Mouse (Mus musculus): ENCODE measurements around the gene Tmem222. TPM values are rescaled to one million over a fixed set of nuclear protein-coding genes. Genes with fewer than 3 reads are reported as not detected.

The Tmem222 gene
- total RNA-seq, 2 experiments from 2014 or later = 87.9 to 96.5 TPM

DNA sequence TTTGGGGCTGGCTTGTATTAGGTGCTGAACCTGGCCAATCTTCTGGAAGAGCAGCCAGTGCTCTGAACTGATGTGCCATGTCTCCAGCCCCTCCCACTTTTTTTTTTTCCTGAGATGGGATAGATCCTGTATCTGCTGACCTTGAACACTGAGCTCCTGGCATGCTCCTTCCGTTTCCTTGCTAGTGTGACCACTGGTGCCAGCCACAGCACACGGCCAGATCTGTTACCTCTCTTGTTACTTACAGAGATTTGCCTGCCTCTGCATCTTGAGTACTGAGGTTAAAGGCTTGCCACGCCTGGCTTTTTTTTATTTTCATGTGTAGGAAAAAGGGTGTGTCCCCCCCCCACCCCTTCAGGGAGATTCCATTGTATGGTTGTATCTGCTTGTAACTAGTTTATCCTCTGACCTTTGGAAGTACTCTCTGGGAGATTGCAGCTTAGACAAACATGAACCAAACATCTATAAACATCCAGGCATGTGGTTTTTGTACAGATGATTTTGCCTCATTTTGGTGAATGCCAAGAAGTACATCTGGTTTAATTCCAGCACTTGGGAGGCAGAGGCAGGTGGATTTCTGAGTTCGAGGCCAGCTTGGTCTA lies 9.0 kb upstream of the Tmem222 start:
- intact Hi-C loops (cut with DNase I) = no loop called here
- DNase-seq (ENCODE audit: low spot score in 2 of 2) = no peak

DNA sequence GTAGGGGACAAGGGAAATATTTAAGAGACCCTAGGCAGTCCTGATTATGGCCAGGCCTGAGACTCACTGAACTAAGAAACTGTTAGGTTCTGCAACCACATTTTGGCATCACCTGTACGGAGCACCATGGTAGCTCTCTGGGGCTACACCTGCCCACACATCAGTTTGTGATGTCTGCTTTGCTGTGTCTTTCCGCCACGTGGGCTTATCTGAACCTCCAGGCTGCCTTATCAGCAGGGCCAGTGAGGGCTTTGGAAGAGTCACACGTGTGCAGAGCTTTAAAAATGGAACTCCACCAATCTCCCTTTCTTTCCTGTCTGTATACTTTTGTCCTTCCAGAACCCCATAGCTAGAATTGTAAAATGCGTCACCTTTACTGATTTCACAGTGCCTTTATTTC lies 8.4 kb upstream of the Tmem222 start:
- DNase-seq (ENCODE audit: low spot score in 2 of 2) = no peak
- intact Hi-C loops (cut with DNase I) = no loop called here

DNA sequence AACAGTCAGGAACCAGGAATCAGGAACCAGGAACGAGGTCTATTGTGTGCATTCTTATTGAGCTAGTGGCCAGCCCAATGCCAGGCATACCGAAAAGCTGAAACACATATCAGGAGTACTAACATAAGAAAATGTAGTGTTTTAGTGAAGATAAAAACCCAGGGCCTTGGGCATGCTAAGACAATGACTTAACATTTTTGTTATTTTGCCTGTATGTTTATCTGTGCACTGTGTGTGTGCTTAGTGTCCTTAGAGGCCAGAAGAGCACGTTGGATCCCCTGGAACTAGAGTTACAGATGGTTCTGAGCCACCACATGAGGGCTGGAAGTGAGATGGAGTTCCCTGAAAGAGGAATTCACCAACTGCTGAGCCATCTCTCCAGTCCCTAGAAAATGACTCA lies 7.7 kb upstream of the Tmem222 start:
- intact Hi-C loops (cut with DNase I) = no loop called here
- no peak for DNase-seq (ENCODE audit: low spot score in 2 of 2)

DNA sequence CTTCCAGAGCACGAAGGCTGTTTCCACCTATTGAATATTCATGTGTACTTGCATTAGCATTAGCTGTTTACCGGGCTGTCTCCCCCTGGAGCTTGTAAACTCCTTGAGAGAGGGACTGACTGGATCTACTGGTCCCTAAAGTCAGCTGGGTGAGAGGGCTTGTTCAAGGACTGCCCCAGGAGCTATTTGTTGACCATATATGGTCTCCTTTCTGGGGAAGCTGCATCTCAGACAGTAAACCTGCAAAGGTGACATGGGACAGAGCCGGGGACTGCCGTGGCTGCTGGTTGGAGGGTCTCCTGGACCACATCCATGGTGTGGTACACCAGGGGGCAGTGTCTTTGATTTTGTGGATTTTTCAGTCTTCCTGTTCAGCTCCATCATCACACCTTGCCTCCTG lies 5.1 kb upstream of the Tmem222 start:
- intact Hi-C loops (cut with DNase I) = no loop called here
- DNase-seq (ENCODE audit: low spot score in 2 of 2) = no peak

DNA sequence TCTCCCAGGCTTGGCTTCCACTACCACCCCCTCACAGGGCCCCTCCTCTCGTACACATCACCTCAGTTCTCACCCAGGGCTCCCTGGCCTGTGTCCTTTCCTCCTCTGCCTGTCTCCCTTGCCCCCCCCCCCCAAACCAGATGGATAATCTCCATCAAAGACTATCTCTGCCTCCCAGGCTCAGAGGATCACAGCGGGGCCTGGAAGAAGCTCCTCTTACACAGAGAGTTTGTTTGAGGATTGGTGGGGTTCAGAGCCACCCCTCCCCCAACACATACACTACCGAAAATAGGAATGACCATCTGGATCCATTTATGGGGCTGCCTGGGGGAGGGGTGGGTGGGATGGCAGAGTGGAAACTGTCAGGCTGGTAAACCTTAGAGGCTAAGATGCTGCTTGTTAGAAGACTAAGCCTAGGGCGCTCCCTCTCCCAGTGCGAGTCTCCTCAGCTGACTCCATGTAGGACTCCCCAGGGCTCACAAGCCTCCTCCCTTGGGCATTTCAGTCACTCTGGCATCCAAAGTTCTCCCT lies 4.4 kb upstream of the Tmem222 start:
- no peak for DNase-seq (ENCODE audit: low spot score in 2 of 2)
- intact Hi-C loops (cut with DNase I) = no loop called here

DNA sequence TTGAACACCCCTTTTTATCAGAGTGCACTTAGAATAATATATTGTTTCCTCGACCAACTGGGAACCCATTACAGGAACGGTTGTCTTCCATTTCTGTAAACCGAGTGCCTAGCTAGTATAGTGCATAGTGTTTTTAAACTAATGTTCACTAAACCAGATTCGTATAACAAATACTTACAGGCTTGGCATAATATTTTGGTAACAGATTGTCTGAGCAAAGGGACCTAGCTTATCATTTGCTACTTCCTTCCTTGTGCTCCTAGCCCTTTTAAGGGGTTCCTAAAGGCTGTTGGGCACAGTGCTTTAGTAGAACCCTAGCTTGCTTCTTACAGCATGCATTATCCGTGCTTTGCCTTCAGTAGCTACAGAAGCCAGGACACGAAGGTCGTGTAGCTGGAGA lies 3.9 kb upstream of the Tmem222 start:
- intact Hi-C loops (cut with DNase I) = no loop called here
- DNase-seq (ENCODE audit: low spot score in 2 of 2) = no peak

DNA sequence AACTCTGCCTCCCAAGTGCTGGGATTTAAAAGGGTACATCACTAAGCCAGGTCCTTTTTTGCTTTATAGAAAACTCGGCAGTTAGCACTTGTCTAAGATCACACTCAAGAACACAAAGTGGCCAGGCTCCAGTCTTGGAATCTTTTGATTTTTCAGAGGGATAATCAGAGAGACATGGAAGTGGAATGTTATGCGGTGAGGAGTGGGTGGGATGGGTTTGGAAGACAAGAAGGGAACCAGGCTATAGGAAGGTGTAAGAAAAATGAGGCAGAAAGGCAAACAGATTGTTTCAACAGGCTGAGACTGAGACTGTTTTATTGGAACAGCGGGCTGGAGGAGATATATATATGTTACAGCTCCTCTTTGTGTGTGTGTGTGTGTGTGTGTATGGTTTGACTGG lies 890 bp upstream of the Tmem222 start:
- intact Hi-C loops (cut with DNase I) = no loop called here
- no peak for DNase-seq (ENCODE audit: low spot score in 2 of 2)

DNA sequence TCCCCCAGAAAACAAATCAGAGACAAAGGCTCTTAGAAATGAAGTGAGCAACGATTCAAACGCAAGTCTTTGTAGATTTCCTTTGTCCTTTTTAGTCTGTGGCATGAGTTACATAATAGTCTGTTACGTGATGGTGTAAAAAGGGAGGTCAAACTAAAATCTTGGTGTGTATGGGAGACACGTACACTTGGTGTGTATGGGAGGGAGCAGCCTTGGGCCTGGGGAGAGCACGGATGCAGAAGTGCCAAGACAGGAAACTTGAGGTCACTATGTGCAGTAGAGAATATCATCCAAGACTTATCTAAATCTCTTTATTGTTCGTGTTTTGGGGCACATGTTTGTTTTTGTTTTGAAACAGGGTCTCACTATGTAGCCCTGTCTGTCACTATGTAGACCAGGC lies 475 bp upstream of the Tmem222 start:
- intact Hi-C loops (cut with DNase I) = no loop called here
- DNase-seq (ENCODE audit: low spot score in 2 of 2) = no peak

DNA sequence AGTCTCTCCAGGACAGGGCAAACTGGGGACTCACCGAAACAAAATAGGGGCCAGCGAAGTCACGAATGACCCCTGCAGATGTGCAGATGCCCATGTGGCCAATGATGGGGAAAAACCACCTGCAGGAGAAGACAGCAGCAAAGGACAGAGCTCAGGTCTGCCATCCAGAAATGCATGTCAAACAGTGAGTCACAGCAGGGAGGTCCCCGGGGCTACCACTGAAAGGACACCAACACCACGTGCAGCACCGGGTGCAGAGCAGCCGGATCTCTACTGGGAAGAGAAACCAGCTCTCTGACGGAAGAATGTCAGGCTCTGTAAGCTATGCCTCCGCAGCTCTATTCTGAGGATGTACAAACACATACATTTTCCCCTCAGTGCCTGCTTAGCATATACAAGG lies 6.7 kb downstream of the Tmem222 start:
- DNase-seq (ENCODE audit: low spot score in 2 of 2) = no peak
- intact Hi-C loops (cut with DNase I) = no loop called here

DNA sequence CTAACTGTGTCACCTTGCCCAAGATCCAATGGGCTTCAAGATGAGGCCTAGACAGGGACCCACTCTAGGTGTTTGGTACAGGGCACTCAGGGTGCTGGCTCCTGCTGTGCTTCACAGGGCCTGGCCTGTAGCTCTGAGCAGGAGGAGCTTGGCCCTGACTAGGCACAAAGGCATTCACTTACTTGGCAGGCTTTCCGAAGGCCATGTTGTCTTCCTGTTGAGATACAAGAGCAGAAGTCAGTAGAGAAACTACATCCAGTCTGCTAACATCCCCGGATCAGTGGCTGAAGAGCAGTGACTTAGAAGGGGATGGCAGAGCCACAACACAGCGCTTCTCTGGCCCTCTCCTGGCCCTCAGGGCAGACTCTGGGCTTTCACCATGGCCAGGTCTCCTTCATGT lies 8.0 kb downstream of the Tmem222 start:
- intact Hi-C loops (cut with DNase I) = no loop called here

DNA sequence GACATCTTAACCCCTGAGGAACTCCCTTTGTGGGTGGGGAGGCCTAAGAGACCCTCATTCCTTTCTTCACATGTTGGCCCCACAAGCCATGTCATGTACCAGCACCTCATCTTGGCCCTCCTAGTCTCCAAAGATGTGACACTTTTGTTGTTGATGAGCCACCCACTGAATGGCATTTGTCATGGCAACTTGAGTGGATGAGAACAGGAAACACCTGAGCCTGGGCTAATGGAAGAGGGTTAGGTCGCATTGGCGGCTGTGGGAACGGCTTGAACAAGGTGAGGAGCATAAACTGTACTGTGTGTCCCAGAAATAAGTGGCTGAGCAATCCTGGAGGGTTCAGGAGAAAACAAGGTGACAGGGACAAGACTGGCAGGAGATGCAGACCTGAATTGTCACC lies 8.7 kb downstream of the Tmem222 start:
- DNase-seq (ENCODE audit: low spot score in 2 of 2) = no peak
- intact Hi-C loops (cut with DNase I) = no loop called here

More for the DNA sequence above, 8.0 kb downstream of the Tmem222 start:
- DNase-seq (ENCODE audit: low spot score in 2 of 2) = no peak

DNA sequence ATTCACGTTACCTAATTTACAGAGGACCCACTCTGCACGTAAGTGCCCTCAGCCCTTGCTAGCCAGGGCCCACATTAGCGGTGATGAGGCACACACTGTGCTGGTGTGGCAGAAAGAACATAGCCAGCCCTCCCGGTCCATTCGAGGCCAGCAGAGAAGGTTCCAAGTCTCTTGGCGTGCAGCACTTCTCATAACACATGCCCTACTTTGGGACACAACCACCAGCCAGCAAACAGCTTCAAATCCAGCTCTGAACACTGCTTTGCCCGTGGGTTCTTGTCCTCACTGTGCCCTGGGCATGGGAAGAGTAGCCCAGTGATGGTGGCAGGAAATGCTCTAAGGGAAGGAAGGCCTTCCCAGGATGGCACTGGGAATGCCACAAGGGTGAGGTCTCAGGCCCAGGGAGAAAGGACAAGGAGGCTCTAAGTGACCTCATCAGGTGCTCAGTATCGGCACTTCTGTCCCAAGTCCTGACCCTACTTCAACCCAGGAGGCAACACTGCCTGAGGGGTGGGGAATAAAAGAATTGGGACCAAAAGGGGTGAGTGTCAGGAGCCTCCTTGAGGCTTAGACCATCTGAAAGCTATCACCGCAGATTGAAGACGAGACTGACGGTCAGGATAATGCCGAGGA lies 11.2 kb downstream of the Tmem222 start:
- no peak for DNase-seq (ENCODE audit: low spot score in 2 of 2)
- intact Hi-C loops (cut with DNase I) = no loop called here

DNA sequence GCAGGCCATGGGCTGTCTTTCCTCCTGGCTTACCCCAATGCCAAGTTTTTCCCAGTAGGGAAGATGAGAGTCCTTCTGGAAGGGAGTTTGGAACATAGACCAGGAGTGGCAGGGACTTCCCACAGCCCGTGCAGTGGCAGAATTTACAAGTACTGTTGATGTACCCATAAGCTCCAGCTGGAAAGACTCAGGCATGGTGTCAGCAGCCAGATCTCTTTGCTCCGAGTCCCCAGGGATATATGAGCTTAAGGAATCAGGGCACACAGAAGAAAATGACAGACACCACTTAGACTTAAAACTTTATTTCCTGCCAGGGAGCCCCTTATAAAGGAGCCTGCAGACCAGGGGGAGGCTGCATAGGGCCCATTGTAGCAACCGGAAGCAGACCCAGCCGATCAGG lies 11.8 kb downstream of the Tmem222 start:
- DNase-seq (ENCODE audit: low spot score in 2 of 2) = no peak
- intact Hi-C loops (cut with DNase I) = no loop called here

DNA sequence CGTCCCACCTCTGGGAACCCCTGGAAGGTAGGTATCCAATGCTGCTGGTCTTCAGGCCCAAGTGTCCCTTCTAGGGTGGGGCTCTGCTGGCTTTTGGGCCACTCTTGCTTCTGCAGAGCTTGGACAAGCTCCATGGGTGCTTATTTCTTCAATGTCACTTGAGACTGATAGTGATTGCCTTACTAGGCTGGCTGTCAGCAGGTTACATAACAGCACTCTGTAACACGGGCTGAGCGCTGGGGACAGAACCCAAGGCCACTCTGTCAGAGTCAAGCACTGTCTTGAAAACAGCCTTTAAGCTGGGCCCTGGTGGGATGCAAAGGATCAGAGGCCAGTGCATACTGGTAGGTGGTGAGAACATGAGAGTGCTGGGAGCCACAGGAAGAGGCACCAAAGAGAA lies 12.3 kb downstream of the Tmem222 start:
- DNase-seq (ENCODE audit: low spot score in 2 of 2) = no peak
- intact Hi-C loops (cut with DNase I) = no loop called here

DNA sequence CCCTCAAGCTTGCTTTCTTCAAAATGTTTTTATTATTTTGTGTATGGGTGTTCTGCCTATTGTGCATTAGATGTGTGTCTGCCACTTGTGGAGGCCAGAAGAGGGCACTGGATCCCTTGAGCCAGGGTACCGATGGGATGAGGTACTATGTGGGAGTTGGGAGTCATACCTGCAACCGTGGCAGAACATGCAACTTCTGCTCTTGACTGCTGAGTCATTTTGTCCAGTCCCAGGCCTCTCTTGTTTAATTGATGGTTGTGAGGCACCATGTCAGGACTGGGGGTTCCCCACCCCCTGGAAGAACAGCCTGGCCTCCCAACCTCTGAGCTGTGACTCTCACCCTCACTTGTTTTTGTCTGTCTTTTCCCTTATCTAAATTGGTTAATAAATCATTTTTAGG lies 13.0 kb downstream of the Tmem222 start:
- intact Hi-C loops (cut with DNase I) = no loop called here
- no peak for DNase-seq (ENCODE audit: low spot score in 2 of 2)

DNA sequence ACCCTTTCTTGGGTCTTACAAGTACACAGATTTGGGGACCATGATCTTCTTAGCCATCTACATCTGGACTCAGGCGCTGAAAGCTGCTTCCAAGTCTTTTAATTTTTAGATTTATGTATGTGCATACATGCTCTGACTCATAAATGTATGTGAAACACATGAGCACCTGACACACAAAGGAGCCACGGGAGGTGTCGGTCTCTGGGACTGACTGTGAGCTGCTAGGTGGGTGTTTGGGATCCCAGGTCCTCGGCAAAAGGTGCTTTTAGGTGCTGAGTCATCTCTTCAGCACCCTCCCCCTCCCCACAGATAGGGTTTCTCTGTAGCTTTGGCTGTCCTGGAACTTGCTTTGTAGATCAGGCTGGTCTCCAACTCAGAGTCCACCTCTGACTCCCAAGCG lies 13.8 kb downstream of the Tmem222 start:
- DNase-seq (ENCODE audit: low spot score in 2 of 2) = no peak
- intact Hi-C loops (cut with DNase I) = no loop called here

DNA sequence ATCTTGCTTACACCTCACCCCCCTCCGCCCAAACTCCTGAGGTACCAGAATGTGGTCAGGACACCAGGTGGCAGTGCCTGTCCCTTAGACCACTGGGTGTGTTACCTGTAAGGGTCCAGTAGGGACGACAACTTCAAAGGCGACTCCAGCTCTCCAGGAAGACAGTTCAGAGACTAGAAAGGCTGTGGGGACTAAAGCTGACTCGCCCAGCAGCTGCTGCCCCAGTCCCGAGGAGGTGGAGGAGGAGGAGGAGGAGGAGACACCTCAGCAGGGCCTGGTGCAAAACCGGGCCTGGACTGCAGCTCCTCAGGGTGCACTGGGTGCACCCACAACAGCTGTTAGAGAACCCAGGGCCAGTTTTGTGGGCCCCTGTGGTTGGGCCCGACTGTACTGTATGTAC lies 14.7 kb downstream of the Tmem222 start, which contains the start of gene Sytl1:
TSS of gene Sytl1 (minus strand) at position 232 of the 400 bp plus-strand sequence.
- no peak for DNase-seq (ENCODE audit: low spot score in 2 of 2)
- intact Hi-C loops (cut with DNase I) = no loop called here

DNA sequence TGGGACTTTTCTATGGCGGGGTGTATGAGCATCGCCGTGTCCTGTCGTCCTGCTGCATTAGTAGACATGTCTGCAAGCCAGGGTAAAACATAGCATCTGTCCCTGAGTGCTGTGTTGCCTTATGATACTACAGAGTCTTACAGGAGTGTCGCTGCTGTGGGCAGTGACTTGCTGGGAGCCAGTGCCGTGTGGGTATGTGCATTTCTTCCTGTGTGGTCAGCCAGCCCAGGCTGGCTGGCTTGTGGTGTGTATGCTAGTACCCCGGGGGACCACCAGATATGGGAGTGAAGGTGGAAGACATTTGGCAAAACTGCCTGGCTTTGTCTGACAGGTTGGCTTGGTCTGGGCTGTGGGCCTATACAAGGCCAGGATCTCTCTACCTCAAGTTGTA lies 15.2 kb downstream of the Tmem222 start:
- intact Hi-C loops (cut with DNase I) = no loop called here
- no peak for DNase-seq (ENCODE audit: low spot score in 2 of 2)

DNA sequence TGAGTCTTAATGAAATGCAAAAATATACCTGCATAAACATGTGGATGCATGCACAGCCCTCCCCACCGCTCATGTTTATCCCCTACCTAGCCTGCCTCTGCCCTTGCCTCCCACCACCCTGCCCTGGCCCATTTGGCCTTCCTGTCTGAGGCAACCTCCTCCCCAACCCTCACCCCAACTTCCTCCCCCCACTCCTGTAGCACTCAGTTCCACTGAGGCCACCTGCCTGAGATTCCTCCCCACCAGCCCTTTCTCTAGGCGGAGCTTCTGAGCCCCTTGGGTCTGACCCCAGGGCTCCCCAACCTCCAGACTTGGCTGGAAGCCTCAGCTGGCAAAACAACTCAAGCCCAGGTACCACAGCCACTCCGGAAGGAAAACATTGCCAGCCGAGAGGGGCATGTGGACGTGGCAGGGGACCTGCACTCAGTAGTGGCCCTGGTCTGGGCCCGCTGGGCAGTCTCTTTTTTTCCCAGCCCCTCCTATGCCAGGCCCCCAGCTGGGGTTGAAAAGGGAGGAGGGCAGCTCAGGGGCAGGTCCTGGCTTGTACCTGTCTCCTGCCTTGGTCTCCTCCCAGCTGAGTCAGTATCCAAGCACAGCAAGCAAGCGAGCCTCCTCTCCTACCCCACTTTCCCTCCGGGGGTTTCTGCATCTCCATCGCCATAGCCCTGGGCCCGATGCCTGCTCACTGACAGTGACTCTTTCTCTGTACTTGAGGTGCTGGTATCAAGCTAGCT lies 15.8 kb downstream of the Tmem222 start:
- intact Hi-C loops (cut with DNase I) = no loop called here
- no peak for DNase-seq (ENCODE audit: low spot score in 2 of 2)

DNA sequence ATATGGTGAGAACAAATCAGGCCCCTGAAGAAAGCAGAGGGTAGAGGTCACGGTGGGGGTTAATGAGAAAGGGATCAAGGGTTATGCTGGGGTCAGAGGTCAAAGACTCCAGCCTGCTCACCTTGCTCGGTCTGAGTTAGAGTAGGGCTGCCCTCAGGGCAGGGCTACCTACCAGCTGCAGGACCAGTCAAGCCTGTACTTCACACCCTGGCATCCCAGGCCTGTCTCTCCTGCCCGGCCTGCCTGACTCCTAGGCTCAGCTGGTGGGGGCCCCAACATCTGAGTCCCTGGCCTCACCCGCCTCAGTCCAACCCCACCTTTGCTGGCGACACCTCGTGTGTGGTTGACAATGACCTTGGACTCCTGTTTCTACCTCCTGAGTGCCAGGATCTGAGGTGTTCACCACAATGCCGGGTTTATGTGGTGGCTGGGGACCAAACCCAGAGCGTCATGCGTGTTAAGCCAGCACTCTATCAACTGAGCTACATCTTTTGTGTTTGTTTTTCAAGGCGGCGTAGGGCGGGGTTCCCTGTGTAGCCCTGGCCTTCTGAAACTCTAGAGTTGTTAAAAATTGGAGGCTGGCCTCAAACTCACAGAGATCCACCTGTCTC lies 19.7 kb downstream of the Tmem222 start:
- intact Hi-C loops (cut with DNase I) = no loop called here
- no peak for DNase-seq (ENCODE audit: low spot score in 2 of 2)

DNA sequence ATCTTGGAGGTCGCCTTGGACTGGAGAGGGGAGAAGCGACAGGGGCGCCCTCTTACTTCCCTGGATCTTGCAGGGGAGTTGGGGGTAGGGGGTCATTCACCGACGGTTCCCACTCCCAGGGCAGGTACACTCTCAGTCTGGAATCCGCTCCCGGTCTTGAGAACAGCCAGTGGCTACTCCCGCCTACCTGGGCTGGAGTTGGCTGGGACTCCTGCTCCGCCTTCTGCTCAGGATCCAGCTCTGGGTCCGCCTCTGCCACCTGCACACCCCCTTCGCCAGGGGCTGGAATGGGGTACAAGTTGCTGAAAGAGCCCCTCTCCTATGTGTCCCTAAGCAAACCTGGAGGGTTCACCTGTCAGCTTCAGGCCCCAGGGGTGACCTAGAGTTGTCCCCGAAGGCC lies 20.4 kb downstream of the Tmem222 start:
- no peak for DNase-seq (ENCODE audit: low spot score in 2 of 2)
- intact Hi-C loops (cut with DNase I) = no loop called here

All from left cerebral cortex, postnatal 36 days (tissue).